Mouse (Mus musculus): ENCODE measurements around the gene Romo1.

The Romo1 gene

DNA sequence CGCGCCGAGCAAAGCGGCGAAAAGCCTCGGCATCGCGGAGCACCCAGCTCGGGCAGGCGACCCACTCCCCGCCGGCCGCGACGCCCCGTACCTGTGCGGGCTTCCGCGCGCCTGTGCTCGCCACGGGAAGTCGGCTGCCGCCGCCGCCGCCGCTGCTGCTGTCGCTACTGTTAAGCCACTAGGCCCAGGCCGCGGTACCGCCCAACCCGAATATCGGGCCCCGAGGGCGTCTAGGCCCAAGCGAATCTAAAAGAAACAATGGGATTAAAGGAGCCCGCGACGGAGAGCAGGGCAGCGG is 35.9 kb downstream of the Romo1 start:
- DNase-seq (ENCODE audit: low read depth) = no peak

DNA sequence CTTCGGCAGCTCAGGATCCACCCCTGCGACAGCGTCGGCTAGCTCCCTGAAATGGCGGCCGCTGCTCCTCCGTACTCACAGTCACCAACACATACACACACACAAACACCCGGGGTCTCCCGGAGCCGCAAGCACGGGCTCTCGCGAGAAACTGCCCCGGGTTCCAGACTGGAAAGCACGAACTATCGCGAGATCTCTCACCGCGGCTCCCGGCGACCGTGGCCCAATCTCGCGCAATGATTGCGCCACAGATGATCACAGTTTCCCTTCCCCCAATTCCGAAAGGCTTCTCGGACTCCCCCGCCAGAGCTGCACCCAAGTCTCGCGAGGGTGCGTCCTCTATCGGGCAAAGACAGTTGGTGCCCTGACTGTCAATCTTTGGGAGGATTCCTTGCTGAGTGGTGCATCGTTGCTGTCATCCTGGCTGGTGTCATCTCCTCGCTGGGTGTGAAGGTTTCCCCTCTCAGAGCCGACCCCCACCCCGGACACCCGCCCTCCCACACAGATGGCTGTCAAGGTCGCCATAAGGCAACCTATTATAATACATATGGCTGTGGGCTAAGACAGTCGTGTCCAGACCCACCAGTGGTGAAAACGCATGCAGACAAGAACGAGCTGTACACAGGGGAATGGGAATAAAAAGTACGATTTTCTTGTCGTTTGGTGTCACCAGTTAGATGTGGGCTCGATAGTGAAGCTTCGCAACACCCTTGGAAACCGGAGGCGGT is 36.4 kb downstream of the Romo1 start, which contains the start of gene Rbm39:
Rbm39 (minus strand) TSS at position 145 of the 728 bp plus-strand sequence.
- peak; percentile 100 for DNase-seq (ENCODE audit: low read depth)

DNA sequence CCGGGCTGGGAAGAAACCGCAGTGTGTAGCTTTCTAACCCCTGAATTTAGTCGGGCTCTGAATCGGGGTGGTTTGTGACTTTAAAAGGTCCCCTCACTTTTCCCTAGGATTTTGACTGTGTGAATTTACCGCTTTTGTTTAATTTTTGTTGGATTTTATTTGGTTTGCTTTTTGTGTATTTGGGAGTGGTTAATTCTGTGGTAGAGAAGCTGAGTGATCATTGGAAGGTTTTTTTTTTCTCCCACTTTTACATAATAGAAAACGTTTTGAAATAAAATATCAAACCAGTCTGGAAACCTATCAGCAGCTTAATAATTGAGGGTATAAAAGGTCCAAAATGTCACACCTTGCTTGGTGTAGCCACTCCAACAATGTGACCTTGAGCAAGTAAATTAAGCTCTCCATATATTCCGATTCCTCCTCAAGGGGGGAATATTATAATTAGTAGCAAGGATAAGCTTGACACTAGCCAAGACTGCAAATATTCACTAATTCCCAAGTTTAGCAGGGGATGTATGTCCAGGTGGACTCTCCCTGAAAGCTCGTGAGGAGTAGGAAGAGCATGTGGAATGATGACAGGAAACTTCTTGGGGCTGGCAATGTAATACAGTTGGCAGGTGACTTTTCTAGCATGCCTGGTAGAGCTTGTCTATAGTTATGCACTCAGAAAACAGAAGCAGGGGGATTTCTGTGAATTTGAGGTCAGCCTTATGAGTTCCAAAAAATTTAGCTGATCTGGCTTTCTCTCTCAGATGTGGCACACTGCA is 37.2 kb downstream of the Romo1 start:
- no peak for DNase-seq (ENCODE audit: low read depth)

DNA sequence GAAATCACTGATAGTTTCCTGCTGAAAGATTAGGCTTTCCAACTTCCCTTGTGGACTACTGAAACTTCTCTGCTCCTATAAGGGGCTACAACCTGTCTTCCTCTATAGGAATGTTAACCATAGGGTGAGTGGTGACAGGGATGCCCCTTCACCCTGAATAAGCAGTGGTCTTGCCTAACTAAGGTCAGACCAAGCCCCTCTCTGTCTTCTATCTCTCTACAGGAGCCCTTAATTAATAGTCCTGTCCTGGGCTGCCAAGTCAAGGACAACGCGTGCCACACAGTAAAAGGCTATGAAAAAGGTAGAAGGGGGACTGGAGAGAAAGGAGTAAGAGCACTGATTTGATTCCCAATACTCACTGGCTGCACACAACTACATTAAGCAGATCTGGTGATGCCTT is 37.8 kb downstream of the Romo1 start:
- DNase-seq (ENCODE audit: low read depth) = no peak

DNA sequence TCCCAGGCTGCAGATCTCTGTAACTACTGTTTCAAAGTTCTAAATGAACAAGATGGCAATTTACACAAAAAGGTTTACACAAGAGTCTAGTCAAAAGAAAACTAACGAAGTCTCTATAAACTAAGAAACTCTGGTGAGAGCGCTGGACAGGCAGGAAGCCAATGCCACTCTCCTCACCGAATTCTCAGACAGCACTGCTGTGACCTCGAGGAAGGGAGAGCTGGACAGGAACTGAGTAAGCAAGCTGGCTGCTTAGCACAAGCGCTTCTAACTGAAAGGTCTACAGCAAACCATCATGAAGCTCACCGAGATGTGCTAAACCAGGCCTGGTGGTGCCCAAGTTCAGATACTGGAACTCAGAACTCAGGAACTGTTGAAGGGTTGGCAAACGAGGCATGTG is 45.4 kb downstream of the Romo1 start:
- peak; percentile 76 for DNase-seq (ENCODE audit: low read depth)

DNA sequence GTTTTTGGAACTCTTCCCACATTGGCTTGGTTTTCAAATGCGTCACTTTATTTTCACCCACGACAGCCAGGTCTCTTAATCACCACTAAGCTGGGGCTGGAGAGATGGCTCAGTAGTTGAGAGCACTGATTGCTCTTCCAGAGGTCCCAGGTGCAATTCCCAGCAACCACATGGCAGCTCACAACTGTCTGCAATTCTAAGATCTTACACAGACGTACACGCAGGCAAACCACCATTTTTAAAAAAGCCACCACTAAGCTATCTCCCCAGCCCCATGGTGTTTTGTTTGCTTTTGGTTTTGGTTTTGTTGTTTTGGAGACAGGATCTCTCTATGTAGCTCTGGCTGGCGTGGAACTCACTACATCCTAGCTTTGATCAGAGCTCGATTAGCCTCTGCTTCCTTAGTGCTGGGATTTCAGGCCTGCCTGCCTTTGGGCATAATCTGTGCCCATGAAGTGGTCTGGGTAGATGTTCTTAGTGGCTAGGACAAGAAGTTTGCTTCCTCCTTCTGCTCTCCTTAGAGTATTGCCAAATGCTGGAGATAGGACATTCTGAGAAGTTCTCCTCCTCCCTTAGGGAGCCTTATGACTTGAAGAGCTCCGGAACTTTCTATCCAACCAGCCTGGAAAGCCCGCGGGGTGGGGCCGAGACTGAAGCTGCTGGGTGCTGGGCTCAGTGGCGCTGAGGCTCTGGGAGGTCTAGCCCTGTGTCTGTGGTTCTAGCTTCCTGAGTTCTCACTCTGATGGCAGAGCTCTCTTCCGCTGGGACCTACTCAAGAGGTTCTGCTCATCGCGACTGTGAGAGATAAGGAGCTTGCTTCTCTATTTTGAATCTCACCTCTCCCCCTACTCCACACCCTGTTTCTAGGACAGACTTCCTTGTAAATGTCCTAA is 46.4 kb downstream of the Romo1 start:
- DNase-seq (ENCODE audit: low read depth) = peak; percentile 92

DNA sequence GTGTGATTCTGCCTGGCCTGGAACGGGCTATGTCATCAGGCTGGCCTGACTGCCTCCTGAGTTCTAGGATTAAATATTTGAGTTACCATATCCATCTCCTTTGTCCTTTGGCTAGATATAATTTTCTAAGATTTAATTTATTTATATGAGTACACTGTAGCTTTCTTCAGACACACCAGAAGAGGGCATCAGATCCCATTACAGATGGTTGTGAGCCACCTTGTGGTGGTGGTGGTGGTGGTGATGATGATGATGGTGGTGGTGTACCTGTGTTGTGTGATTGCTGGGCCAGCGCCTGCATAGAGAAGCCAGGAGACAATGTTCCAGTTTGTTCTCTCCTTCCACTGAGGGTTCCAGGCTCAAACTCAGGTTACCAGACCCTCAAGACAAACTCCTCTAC is 47.7 kb downstream of the Romo1 start:
- no peak for DNase-seq (ENCODE audit: low read depth)

DNA sequence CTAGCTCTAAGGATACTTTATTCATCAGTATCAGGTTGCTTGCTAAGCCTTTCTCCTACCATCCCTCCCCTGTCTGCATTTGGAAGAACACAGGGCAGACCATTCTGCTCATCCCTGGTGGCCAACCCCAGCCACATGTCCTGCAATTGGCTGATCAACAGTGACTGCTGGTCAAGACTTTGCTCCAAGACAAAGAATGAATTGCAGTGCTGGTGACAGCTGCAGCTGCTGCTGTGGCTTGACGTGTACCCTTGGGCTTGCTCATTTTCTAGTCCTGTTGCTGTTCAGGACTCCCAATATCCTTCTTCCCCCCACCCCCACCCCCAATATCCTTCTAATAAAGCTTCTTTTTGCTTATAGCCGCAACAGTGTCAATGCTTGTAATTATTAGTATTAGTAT is 48.2 kb downstream of the Romo1 start:
- DNase-seq (ENCODE audit: low read depth) = no peak

DNA sequence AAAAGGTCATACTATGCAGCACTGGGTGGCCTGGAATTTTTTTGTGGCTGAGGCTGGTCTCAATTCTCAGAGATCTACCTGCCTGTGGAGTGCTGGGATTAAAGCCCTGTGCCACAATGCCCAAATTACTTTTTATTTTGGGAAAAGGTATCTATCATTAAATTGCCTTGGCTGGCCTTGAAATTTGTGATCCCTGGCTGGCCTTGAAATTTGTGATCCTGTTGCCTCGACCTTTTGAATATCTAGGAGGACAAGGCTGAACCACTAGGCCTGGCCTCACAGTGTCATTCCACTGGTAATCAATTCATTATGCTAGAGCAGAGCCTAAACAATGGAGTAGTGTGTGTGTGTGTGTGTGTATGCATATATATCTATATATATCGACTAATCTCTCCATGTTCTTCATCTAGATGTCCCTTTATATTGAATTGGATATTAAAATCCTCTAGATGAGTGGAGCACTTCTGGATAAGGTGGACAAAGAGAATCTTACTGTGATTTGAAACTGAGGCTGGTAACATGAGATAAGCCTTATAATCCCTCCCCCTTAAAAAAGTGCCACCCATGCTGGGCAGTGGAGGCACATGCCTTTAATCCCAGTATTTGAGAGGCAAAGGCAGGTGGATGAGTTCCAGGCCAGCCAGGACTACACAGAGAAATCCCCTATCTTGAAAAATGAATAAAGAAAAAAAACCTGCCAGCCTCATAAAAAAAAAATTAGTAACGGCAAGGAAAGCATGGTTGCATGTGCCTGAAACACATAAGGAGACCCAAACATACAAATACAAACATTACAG is 49.4 kb downstream of the Romo1 start:
- no peak for DNase-seq (ENCODE audit: low read depth)

DNA sequence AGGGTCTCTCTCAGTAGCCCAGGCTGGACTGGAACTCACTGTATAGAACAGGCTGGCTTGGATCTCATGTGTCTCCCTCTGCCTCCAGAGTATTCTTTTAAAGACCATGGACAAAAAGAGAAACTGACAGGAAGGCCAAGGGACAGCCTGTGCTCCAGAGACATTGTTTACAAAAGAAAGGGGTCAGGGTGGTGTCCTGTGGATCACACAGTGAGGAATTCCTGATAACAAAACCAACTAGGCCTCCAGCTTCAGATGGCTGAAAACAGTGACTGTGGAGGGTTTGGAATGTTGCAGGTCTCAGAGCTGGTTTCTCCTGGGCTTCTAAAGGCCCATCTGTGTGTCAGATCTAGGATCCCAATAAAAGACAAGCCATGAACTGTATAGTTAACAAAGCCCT is 50.7 kb downstream of the Romo1 start:
- DNase-seq (ENCODE audit: low read depth) = no peak

Data from 416B (cell line).